Mouse (Mus musculus) kidney, postnatal 25 days (tissue): Measurements from ENCODE around the gene Gm49378.

Experiments
- DNase-seq, 2 experiments: peaks; one replicate each; pipeline ENCODE4 v3.0.0; 2021; ENCODE audit warnings: mixed read lengths in 2 of 2

The Gm49378 gene

DNA sequence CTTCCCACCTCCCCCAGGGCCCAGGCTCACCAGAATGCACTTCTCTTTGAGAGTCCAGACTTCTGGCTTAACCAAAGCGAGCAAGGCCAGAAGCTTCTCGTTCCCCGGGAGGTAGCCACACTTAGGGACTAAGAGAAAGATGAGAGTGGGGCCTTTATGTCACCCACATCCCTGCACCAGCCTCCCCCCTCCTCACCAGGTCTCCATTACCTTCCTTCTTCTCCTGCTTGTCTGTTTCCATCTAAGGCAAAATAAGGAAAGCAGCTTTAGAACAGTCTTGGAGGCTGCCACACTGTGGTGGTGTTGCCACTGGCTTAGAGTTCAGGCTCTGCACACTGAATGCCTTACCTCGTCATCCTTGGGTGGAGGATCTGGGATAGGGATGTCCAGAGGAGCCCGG is 48.4 kb downstream of the Gm49378 start:
- no peak for DNase-seq

DNA sequence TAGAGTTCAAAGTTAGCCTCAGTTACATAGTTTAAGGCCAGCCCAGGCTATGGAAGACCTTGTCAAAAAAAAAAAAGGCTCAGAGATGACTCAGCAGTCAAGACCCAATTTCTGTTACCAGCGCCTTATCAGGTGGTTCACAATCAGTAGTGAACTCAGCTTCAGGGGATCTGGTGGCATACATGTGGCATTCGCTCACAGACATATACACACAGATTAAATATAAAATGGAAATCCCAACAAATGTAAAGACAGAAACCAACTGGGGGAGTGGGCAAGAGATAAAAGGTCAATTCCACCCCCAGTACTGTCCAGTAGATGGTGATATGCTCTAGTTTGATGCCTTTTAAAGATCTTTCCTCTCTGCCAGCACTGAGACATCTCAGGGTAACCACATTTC is 51.5 kb downstream of the Gm49378 start:
- DNase-seq, result no peak

DNA sequence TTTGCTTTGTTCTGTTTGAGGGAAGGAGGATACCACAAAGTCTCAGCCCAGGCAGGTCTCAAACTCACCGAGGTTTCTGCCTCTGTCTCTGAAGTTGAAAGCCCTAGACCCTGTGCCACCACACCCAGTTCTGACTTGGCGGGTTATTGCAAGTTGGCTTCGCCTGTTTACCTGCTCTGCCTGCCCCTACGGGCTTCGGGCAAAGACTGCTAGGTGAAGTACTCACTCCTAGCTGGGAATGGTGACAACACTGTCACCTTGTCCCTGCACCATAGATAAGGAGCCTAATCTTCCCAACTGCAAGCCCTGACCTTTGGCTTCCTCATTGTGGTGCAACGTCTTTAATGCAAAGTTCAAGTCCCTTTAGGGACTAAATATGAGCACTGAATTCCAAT is 52.1 kb downstream of the Gm49378 start:
- no peak for DNase-seq

DNA sequence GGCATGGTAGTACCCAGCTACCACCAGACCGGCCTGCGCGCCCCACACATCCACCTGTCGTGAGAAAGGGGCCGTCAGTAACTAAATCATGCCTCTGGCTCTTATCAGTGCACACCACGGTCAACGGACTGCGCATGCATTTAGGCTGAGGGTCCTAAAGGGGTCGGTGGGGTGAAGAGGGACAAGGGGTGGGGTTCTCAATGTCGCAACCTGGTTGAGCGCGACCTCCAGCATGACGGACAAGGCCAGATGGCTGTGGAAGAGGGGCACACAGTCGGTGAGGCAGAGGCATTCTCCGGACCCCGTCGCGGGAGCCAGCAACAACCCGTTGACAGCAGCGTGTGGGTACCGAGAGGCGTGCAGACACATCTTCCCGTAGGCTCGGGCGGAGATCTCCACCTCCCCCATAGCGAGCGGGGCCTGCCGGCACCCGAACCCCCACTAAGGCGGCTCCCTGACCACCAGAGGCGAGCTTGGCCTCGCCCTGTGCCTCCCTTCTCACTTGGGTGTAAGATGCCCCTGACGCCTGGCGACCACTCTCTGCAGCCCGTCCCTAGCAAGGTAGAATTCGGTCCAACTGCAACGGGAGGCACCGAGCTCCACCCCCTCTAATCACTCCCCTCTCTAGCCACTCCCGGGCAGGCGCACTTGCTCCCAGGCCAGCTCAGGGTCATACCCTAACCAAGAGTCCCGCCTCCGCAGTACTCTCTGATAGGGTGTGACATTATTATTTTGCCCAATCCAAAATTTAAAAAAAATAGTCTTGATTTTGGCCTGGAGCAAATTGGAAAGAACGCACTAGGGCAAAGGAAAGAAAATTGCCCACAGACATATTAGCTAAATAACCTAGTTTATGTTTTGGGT is 52.8 kb downstream of the Gm49378 start, which contains the start of gene Emc9:
TSS of gene Emc9 (minus strand) at position 601 of the 864 bp plus-strand sequence.
- peak; percentile 84 to 93 for DNase-seq

DNA sequence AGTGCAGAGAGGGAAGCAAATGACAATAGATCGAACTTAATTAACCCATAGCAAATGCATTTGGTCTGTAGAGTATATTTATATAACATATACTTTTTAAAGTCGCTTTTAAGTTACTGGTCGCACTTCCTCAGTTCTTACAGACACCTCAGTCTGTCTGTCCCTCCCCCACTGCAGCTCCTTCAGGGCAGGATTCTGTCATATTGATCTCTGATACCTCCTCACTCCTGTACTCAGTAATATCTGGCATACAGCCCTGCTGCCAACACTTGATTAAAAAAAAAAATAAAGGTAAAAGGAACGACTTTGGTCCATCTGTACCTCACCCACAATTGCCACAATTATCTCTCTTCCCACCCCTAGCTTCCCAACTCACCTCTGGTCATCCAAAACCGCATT is 53.4 kb downstream of the Gm49378 start:
- DNase-seq, result no peak

DNA sequence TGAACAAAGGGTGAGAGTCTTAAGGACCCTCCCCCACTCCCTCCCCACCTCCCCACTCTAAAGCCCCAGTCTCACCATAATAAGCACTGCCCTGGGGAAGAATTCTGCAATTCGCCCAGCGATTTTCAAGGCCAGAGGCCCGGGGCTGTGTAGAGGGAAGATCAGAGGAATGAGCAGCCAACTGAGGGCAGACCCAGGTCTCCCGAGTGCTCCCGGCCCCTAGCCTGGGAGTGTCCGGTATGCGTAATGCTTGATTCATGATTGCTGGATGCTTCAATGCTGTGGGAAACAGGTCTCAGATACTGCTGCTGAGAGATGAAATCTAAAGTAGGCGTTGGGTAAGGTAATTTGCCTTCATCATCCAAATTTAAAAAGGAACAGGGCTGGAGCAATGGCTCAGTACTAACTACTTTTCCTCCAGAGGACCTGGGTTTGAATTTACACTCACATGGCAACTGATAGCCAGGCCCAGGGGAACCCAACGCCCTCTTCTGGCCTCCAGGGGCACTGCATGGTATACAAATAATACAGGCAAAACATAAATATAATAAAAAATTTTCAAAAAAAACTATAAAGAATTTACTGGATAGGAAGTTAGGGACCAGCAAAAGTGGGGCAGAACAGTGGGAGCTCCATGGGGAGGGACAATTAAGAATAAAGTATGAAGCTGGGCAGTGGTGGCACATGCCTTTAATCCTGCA is 55.6 kb downstream of the Gm49378 start:
- no peak for DNase-seq

DNA sequence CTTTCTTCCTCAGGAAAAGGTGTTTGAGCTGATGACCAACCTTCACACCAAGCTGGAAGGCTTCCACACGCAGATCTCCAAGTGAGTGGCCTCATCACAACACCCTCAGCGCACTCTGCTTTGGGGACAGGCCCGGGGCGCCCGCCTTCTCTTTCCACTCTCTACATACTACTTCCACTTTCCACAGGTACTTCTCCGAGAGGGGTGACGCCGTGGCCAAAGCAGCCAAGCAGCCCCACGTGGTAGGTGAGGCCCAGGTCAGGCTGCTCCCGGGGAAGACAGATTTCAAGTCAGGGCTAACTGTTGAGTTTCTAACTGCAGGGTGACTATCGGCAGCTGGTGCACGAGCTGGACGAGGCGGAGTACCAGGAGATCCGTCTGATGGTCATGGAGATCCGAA is 57.0 kb downstream of the Gm49378 start:
- DNase-seq, result no peak

DNA sequence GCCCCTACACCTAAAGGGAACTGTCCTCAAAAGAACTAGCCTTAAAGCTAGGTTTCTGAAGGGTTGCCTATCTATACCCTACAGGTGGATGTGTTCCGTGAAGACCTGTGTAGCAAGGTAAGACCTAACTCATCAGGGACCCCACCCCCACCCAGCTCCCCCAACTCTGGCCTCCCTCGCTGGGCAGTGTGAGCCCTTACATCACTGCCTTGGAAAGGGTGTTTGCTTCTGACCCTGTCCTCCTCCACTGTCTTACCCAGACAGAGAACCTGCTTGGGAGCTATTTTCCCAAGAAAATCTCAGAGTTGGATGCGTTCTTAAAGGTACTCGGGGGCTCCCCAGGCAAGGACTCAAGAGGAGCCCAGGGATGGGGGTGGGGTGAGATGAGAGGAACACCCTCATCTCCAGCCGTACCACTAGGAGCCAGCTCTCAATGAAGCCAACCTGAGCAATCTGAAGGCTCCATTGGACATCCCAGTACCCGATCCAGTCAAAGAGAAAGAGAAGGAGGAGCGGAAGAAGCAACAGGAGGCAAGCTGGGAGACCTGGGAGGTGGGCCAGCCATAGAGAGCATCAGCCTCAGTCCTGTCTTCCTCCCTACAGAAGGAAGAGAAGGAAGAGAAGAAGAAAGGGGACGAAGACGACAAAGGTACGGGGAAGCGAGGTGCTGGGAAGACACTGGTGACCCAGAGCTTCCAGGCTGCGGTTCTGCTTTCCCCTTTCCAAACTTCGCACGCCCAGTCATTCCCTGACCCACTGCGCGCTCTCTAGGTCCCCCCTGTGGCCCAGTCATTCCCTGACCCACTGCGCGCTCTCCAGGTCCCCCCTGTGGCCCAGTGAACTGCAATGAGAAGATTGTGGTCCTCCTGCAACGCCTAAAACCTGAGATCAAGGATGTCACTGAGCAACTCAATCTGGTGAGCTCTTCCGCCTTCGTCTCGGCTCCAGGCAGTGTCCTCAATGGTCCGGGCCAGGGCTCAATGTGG is 57.9 kb downstream of the Gm49378 start:
- DNase-seq, result no peak
